Mouse (Mus musculus) MEL (cell line): ENCODE measurements at regions not wholly inside any gene's neighbourhood (a gene's known extent, or its start where the extent isn't known, plus 50 kb on each side); places are given as distances from the start of the nearest gene placed in this dataset.

Experiments used
- CTCF ChIP-seq, 3 experiments: IDR thresholded peaks in 2 of 3; conservative IDR thresholded peaks in 1 of 3; 2 replicates each; pipeline ENCODE4 v1.5.1; 2011 to 2012; ENCODE audit warnings: low read length in 3 of 3, low read depth in 2 of 3, mild to moderate bottlenecking in 2 of 3, improper control_type of control experiment in 1 of 3, inconsistent platforms in 1 of 3, mixed read lengths in 1 of 3, moderate library complexity in 1 of 3; ENCODE audit not compliant: control insufficient read depth in 1 of 3, insufficient read depth in 1 of 3, poor library complexity in 1 of 3, severe bottlenecking in 1 of 3
- EP300 ChIP-seq, 2 experiments: IDR thresholded peaks; 2 replicates each; pipeline ENCODE4 v1.6.1; 2011; ENCODE audit warnings: improper control_type of control experiment in 2 of 2, low read length in 2 of 2, low read depth in 1 of 2, mild to moderate bottlenecking in 1 of 2
- GATA1 ChIP-seq: IDR thresholded peaks from 2 replicates; pipeline ENCODE4 v1.6.1; 2011; ENCODE audit warnings: low read depth, low read length, improper control_type of control experiment
- POLR2A ChIP-seq, 2 experiments: IDR thresholded peaks; 2 replicates each; pipeline ENCODE4 v1.6.1; 2011 to 2012; ENCODE audit warnings: low read length in 2 of 2, mild to moderate bottlenecking in 2 of 2, control low read depth in 1 of 2, improper control_type of control experiment in 1 of 2, low read depth in 1 of 2, moderate library complexity in 1 of 2; ENCODE audit not compliant: control insufficient read depth in 1 of 2, insufficient read depth in 1 of 2, poor library complexity in 1 of 2
- TBP ChIP-seq: IDR thresholded peaks from 2 replicates; pipeline ENCODE4 v1.8.0; 2011; ENCODE audit warnings: low read depth, low read length, improper control_type of control experiment
- USF1 ChIP-seq: IDR thresholded peaks from 2 replicates; pipeline ENCODE4 v1.6.1; 2014; ENCODE audit warnings: low read depth, mild to moderate bottlenecking, inconsistent platforms, low read length, improper control_type of control experiment, moderate library complexity
- ZC3H11A ChIP-seq: IDR thresholded peaks from 2 replicates; pipeline ENCODE4 v1.6.1; 2012; ENCODE audit warnings: low read depth, mild to moderate bottlenecking, inconsistent platforms, low read length, improper control_type of control experiment

GRCm38 (mm10) chr13:16656110-16656509 is 644.5 kb downstream of the Inhba start:
- TF ChIP-seq ZC3H11A (no peak), EP300 (IDR thresholded peaks at IDR 0.05; ENCODE audit: low read depth in 1 of 2, low read length in 2 of 2) (no peak), GATA1 (no peak), USF1 (no peak), CTCF (IDR thresholded peaks at IDR 0.05 in 2 of 3, conservative IDR thresholded peaks at IDR 0.05 in 1 of 3; ENCODE audit: control insufficient read depth in 1 of 3, insufficient read depth in 1 of 3, low read depth in 2 of 3, low read length in 3 of 3, poor library complexity in 1 of 3, severe bottlenecking in 1 of 3) (no peak), TBP (no peak), POLR2A (IDR thresholded peaks at IDR 0.05; ENCODE audit: control insufficient read depth in 1 of 2, insufficient read depth in 1 of 2, low read depth in 1 of 2, low read length in 2 of 2, poor library complexity in 1 of 2) (no peak)
